8 mouse cellular contexts compared by ENCODE assay signal in the genomic region with DNA sequence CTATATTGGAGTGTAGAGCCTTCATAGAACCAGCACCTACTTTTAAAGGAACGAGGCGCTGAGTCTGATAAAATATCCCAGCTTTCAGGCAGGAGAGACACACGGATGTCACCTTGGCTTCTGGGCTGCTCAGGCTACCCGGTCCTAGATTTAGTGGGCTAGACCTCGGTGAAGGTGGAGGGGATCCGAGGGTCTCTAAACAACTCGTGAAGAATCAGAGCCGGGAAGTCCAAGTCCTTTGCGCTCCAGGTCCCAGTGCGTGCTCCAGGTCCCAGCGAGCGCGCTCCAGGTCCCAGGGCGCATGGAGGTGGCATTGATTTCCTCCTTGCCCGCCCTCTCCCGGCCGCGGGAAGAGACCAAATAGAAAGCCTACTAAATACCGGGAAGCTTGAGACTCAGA. TPM values are rescaled to one million over a fixed set of nuclear protein-coding genes. Genes with fewer than 3 reads are reported as not detected.
DNase-seq lines count a peak whose midpoint lies in the region; ATAC-seq and TF ChIP-seq lines count a peak whose summit lies in the region.

No protein-coding gene starts in this region.

- no peaks in the 10 kb centered on the region; the same call in 1 of the 2 replicates for H3K27me3 ChIP-seq in midbrain, embryonic 12.5 days
- H3K27me3 ChIP-seq in midbrain, embryonic 16.5 days (ENCODE audit: control insufficient read depth, insufficient read depth, low read depth, low read length), result no peaks in the 10 kb centered on the region
- no peaks in the 10 kb centered on the region for H3K27me3 ChIP-seq in intestine, postnatal 0 days (replicated peaks; ENCODE audit: control insufficient read depth, insufficient read depth, low read length)
- H3K27me3 ChIP-seq in stomach, postnatal 0 days (ENCODE audit: control insufficient read depth, insufficient read depth, low read length), result no peaks in the 10 kb centered on the region

- 17% methylated on average over 19 of the region's 19 CpGs for WGBS in midbrain, embryonic 12.5 days
- 10% methylated on average over 19 of the region's 19 CpGs for WGBS in midbrain, embryonic 16.5 days
- WGBS in intestine, postnatal 0 days, result 15% methylated on average over 19 of the region's 19 CpGs
- WGBS in stomach, postnatal 0 days, result 17% methylated on average over 19 of the region's 19 CpGs

- no peak overlapping the region for H3K9ac ChIP-seq in midbrain, embryonic 12.5 days (replicated peaks)
- no peak overlapping the region for H3K9ac ChIP-seq in midbrain, embryonic 16.5 days (ENCODE audit: low read depth, low read length)
- no peak overlapping the region for H3K9ac ChIP-seq in intestine, postnatal 0 days (ENCODE audit: low read depth, low read length)
- no peak overlapping the region for H3K9ac ChIP-seq in stomach, postnatal 0 days (ENCODE audit: low read length)

- no peaks in the 10 kb centered on the region for H3K9me3 ChIP-seq in midbrain, embryonic 12.5 days
- no peaks in the 10 kb centered on the region for H3K9me3 ChIP-seq in midbrain, embryonic 16.5 days (replicated peaks; ENCODE audit: control insufficient read depth, low read length, poor library complexity, severe bottlenecking)
- no peaks in the 10 kb centered on the region for H3K9me3 ChIP-seq in intestine, postnatal 0 days (ENCODE audit: control insufficient read depth)
- H3K9me3 ChIP-seq in stomach, postnatal 0 days (ENCODE audit: control insufficient read depth, low read length), result no peaks in the 10 kb centered on the region

- ATAC-seq in midbrain, embryonic 12.5 days (ENCODE audit: low FRiP score, low read depth), result no peak
- ATAC-seq in midbrain, embryonic 16.5 days, result no peak
- no peak for ATAC-seq in intestine, postnatal 0 days
- no peak for ATAC-seq in stomach, postnatal 0 days (ENCODE audit: low FRiP score, low TSS enrichment)

- no peak for TF ChIP-seq CTCF in intestine, postnatal 0 days (IDR thresholded peaks at IDR 0.05; ENCODE audit: low read depth)
- TF ChIP-seq CTCF in stomach, postnatal 0 days (IDR thresholded peaks at IDR 0.05; ENCODE audit: low read depth), result peak; percentile 28; the same call in 1 of the 2 replicates

- H3K4me1 ChIP-seq in midbrain, embryonic 12.5 days, result no peaks in the 10 kb centered on the region
- H3K4me1 ChIP-seq in midbrain, embryonic 16.5 days (ENCODE audit: control insufficient read depth, insufficient read depth, low read length), result no peaks in the 10 kb centered on the region
- no peaks in the 10 kb centered on the region for H3K4me1 ChIP-seq in intestine, postnatal 0 days (replicated peaks; ENCODE audit: control insufficient read depth, insufficient read depth, low read length)
- H3K4me1 ChIP-seq in stomach, postnatal 0 days (replicated peaks; ENCODE audit: control insufficient read depth, insufficient read depth), result no peaks in the 10 kb centered on the region

- H3K27ac ChIP-seq in midbrain, embryonic 12.5 days (replicated peaks), result no peak overlapping the region
- H3K27ac ChIP-seq in midbrain, embryonic 16.5 days (ENCODE audit: low read length), result no peak overlapping the region
- no peak overlapping the region for H3K27ac ChIP-seq in intestine, postnatal 0 days (ENCODE audit: low read depth, low read length)
- no peak overlapping the region for H3K27ac ChIP-seq in stomach, postnatal 0 days (replicated peaks)

- TF ChIP-seq EP300 in stomach, postnatal 0 days (optimal IDR thresholded peaks at IDR 0.05), result no peak

- no peak overlapping the region for H3K4me3 ChIP-seq in midbrain, embryonic 12.5 days
- no peak overlapping the region for H3K4me3 ChIP-seq in midbrain, embryonic 16.5 days (ENCODE audit: low read depth, low read length)
- H3K4me3 ChIP-seq in intestine, postnatal 0 days (ENCODE audit: low read depth, low read length), result peak overlapping the region; percentile 16
- peak overlapping the region; percentile 22 for H3K4me3 ChIP-seq in stomach, postnatal 0 days (ENCODE audit: low read depth, low read length)

- H3K36me3 ChIP-seq in midbrain, embryonic 12.5 days, result no peaks in the 10 kb centered on the region
- H3K36me3 ChIP-seq in midbrain, embryonic 16.5 days (ENCODE audit: control insufficient read depth, insufficient read depth, low read length), result no peaks in the 10 kb centered on the region
- H3K36me3 ChIP-seq in intestine, postnatal 0 days (ENCODE audit: control insufficient read depth, insufficient read depth), result no peaks in the 10 kb centered on the region
- no peaks in the 10 kb centered on the region for H3K36me3 ChIP-seq in stomach, postnatal 0 days (ENCODE audit: control insufficient read depth, insufficient read depth, low read length)

- 0 out of 2 replicates have a peak overlapping the region, but pooled peaks have one; percentile 22 for H3K4me2 ChIP-seq in midbrain, embryonic 12.5 days (replicated peaks)
- no peak overlapping the region for H3K4me2 ChIP-seq in midbrain, embryonic 16.5 days (ENCODE audit: low read length)
- peak overlapping the region; percentile 56 for H3K4me2 ChIP-seq in intestine, postnatal 0 days (replicated peaks; ENCODE audit: low read depth)
- H3K4me2 ChIP-seq in stomach, postnatal 0 days (replicated peaks; ENCODE audit: low read depth), result peak overlapping the region; percentile 39

- DNase-seq in embryo, embryonic 9.5 days (ENCODE audit: extremely low spot score), result peak; percentile 2
- no peak for DNase-seq in embryo, embryonic 10.5 days (ENCODE audit: low spot score)
- peak; percentile 18 for DNase-seq in stomach, postnatal 0 days (ENCODE audit: low spot score)
- DNase-seq in MN1 (ENCODE audit: low spot score), result no peak
- no peak for DNase-seq in frontal cortex, postnatal 25 days (ENCODE audit: low spot score in 2 of 2)

RNA-seq across cellular contexts. Expression of gene Slfn8, which starts 19.2 kb away (rescaled TPM):
- 0.25 and 0.46 TPM in 2 replicates for polyA plus RNA-seq in midbrain, embryonic 12.5 days (2016; fragmentation: Nextera tagmentation; extraction: Ambion mirVana)
- 0.09 and 0.14 TPM in 2 replicates for polyA plus RNA-seq in midbrain, embryonic 16.5 days (2015; fragmentation: Nextera tagmentation; extraction: Ambion mirVana)
- 0.25 and 0.30 TPM in 2 replicates for polyA plus RNA-seq in intestine, postnatal 0 days (2015; fragmentation: Nextera tagmentation; extraction: Ambion mirVana)
- polyA plus RNA-seq in stomach, postnatal 0 days (2015; fragmentation: Nextera tagmentation; extraction: Ambion mirVana), result 0.33 and 0.35 TPM in 2 replicates

RNA-seq across cellular contexts. Expression of gene Slfn2, which starts 25.1 kb away (rescaled TPM):
- 1.4 and 1.6 TPM in 2 replicates for polyA plus RNA-seq in midbrain, embryonic 12.5 days (2016; fragmentation: Nextera tagmentation; extraction: Ambion mirVana)
- 0.61 and 1.1 TPM in 2 replicates for polyA plus RNA-seq in midbrain, embryonic 16.5 days (2015; fragmentation: Nextera tagmentation; extraction: Ambion mirVana)
- polyA plus RNA-seq in intestine, postnatal 0 days (2015; fragmentation: Nextera tagmentation; extraction: Ambion mirVana), result 21.0 and 21.5 TPM in 2 replicates
- polyA plus RNA-seq in stomach, postnatal 0 days (2015; fragmentation: Nextera tagmentation; extraction: Ambion mirVana), result 22.1 and 23.1 TPM in 2 replicates

RNA-seq across cellular contexts. Expression of gene Slfn9, which starts 48.2 kb away (rescaled TPM):
- 9.3 and 10.6 TPM in 2 replicates for polyA plus RNA-seq in midbrain, embryonic 12.5 days (2016; fragmentation: Nextera tagmentation; extraction: Ambion mirVana)
- polyA plus RNA-seq in midbrain, embryonic 16.5 days (2015; fragmentation: Nextera tagmentation; extraction: Ambion mirVana), result 1.7 and 1.9 TPM in 2 replicates
- polyA plus RNA-seq in intestine, postnatal 0 days (2015; fragmentation: Nextera tagmentation; extraction: Ambion mirVana), result 5.0 and 5.6 TPM in 2 replicates
- polyA plus RNA-seq in stomach, postnatal 0 days (2015; fragmentation: Nextera tagmentation; extraction: Ambion mirVana), result 4.4 and 5.1 TPM in 2 replicates

Comparison
In these comparisons a context has a peak if more than half of its experiments do, and no peak if none do; other contexts are left out.
1. DNase-seq: peak in embryo, embryonic 9.5 days (single experiment) and stomach, postnatal 0 days (single experiment); none in embryo, embryonic 10.5 days (single experiment), MN1 (single experiment) and frontal cortex, postnatal 25 days (0 of 2).
2. H3K4me3 ChIP-seq: peak in intestine, postnatal 0 days (single experiment) and stomach, postnatal 0 days (single experiment); none in midbrain, embryonic 12.5 days (single experiment) and midbrain, embryonic 16.5 days (single experiment).